Mouse (Mus musculus): ENCODE results near the gene Vmn2r80. TPM values are rescaled to one million over a fixed set of nuclear protein-coding genes. Genes with fewer than 3 reads are reported as not detected.
"Not testable (repeated sequence)": the region's sequence is repeated elsewhere in the genome, so short reads cannot be mapped to it uniquely, and the experiment has no call there.

The Vmn2r80 gene
- not detected in 2 replicates for polyA plus RNA-seq (2015; fragmentation: Nextera tagmentation; extraction: Ambion mirVana)

GRCm38 (mm10) chr10:79148469-79148868 lies at the start of gene Vmn2r80:
Vmn2r80 (plus strand) TSS chr10:79148769.
- not testable (repeated sequence) for H3K9me3 ChIP-seq (ENCODE audit: control insufficient read depth, low read length); H3K27ac ChIP-seq (ENCODE audit: low read length); H3K4me3 ChIP-seq (ENCODE audit: low read length); H3K4me2 ChIP-seq (ENCODE audit: low read depth, low read length); ATAC-seq (ENCODE audit: low read depth); H3K4me1 ChIP-seq (replicated peaks; ENCODE audit: control insufficient read depth, insufficient read depth, low read length); H3K9ac ChIP-seq (ENCODE audit: low read length); H3K27me3 ChIP-seq (ENCODE audit: control insufficient read depth, insufficient read depth, low read depth, low read length); H3K36me3 ChIP-seq (ENCODE audit: control insufficient read depth, insufficient read depth, low read length)
- WGBS, result 49% methylated on average over 4 of the region's 4 CpGs

- Histone ChIP-seq H3K27me3 (ENCODE audit: control insufficient read depth, insufficient read depth, low read depth, low read length) (no peaks in the 10 kb centered on the region), H3K9me3 (ENCODE audit: control insufficient read depth, low read length) (no peaks in the 10 kb centered on the region), H3K4me3 (ENCODE audit: low read length) (no peak overlapping the region), H3K36me3 (ENCODE audit: control insufficient read depth, insufficient read depth, low read length) (no peaks in the 10 kb centered on the region), H3K9ac (ENCODE audit: low read length) (no peak overlapping the region), H3K4me1 (replicated peaks; ENCODE audit: control insufficient read depth, insufficient read depth, low read length) (peaks cover 7% of the 10 kb centered on the region), H3K27ac (ENCODE audit: low read length) (peak overlapping the region; percentile 59), H3K4me2 (ENCODE audit: low read depth, low read length) (no peak overlapping the region)
- ATAC-seq (ENCODE audit: low read depth), result peak; percentile 91
- 27% methylated on average over 8 of the region's 8 CpGs for WGBS
Measured at GRCm38 (mm10) chr10:79106325-79107282, 42.0 kb upstream of the Vmn2r80 start.

- H3K4me2 ChIP-seq (ENCODE audit: low read depth, low read length), result no peak overlapping the region
- 47% methylated on average over 2 of the region's 2 CpGs for WGBS
Measured at GRCm38 (mm10) chr10:79107531-79107930, 41.0 kb upstream of the Vmn2r80 start.

GRCm38 (mm10) chr10:79109156-79109555 lies 39.4 kb upstream of the Vmn2r80 start:
- Histone ChIP-seq H3K4me2 (ENCODE audit: low read depth, low read length) (no peak overlapping the region), H3K36me3 (ENCODE audit: control insufficient read depth, insufficient read depth, low read length) (no peaks in the 10 kb centered on the region), H3K4me1 (replicated peaks; ENCODE audit: control insufficient read depth, insufficient read depth, low read length) (peaks cover 7% of the 10 kb centered on the region), H3K9ac (ENCODE audit: low read length) (no peak overlapping the region), H3K27ac (ENCODE audit: low read length) (no peak overlapping the region), H3K4me3 (ENCODE audit: low read length) (no peak overlapping the region), H3K9me3 (ENCODE audit: control insufficient read depth, low read length) (no peaks in the 10 kb centered on the region), H3K27me3 (ENCODE audit: control insufficient read depth, insufficient read depth, low read depth, low read length) (no peaks in the 10 kb centered on the region)
- no peak for ATAC-seq (ENCODE audit: low read depth)
- 83% methylated on average over 1 of the region's 1 CpGs for WGBS

More at GRCm38 (mm10) chr10:79107531-79107930, 41.0 kb upstream of the Vmn2r80 start:
- peaks cover 7% of the 10 kb centered on the region for H3K4me1 ChIP-seq (replicated peaks; ENCODE audit: control insufficient read depth, insufficient read depth, low read length)
- no peak overlapping the region for H3K4me3 ChIP-seq (ENCODE audit: low read length)
- no peaks in the 10 kb centered on the region for H3K27me3 ChIP-seq (ENCODE audit: control insufficient read depth, insufficient read depth, low read depth, low read length)
- no peaks in the 10 kb centered on the region for H3K9me3 ChIP-seq (ENCODE audit: control insufficient read depth, low read length)
- ATAC-seq (ENCODE audit: low read depth), result no peak
- no peaks in the 10 kb centered on the region for H3K36me3 ChIP-seq (ENCODE audit: control insufficient read depth, insufficient read depth, low read length)
- no peak overlapping the region for H3K9ac ChIP-seq (ENCODE audit: low read length)
- no peak overlapping the region for H3K27ac ChIP-seq (ENCODE audit: low read length)

GRCm38 (mm10) chr10:79110482-79110881 lies 38.1 kb upstream of the Vmn2r80 start:
- Histone ChIP-seq H3K36me3 (ENCODE audit: control insufficient read depth, insufficient read depth, low read length) (no peaks in the 10 kb centered on the region), H3K27ac (ENCODE audit: low read length) (no peak overlapping the region), H3K9me3 (ENCODE audit: control insufficient read depth, low read length) (no peaks in the 10 kb centered on the region), H3K4me3 (ENCODE audit: low read length) (no peak overlapping the region), H3K27me3 (ENCODE audit: control insufficient read depth, insufficient read depth, low read depth, low read length) (no peaks in the 10 kb centered on the region), H3K4me1 (replicated peaks; ENCODE audit: control insufficient read depth, insufficient read depth, low read length) (peaks cover 7% of the 10 kb centered on the region), H3K9ac (ENCODE audit: low read length) (no peak overlapping the region), H3K4me2 (ENCODE audit: low read depth, low read length) (no peak overlapping the region)
- WGBS, result 86% methylated on average over 5 of the region's 5 CpGs
- no peak for ATAC-seq (ENCODE audit: low read depth)

- H3K36me3 ChIP-seq (ENCODE audit: control insufficient read depth, insufficient read depth, low read length), result no peaks in the 10 kb centered on the region
- H3K4me1 ChIP-seq (replicated peaks; ENCODE audit: control insufficient read depth, insufficient read depth, low read length), result peaks cover 3% of the 10 kb centered on the region; the same call in 1 of the 2 replicates
- no peaks in the 10 kb centered on the region for H3K27me3 ChIP-seq (ENCODE audit: control insufficient read depth, insufficient read depth, low read depth, low read length)
- no peaks in the 10 kb centered on the region for H3K9me3 ChIP-seq (ENCODE audit: control insufficient read depth, low read length)
- H3K27ac ChIP-seq (ENCODE audit: low read length), result no peak overlapping the region
- no peak for ATAC-seq (ENCODE audit: low read depth)
- no peak overlapping the region for H3K4me3 ChIP-seq (ENCODE audit: low read length)
- no peak overlapping the region for H3K9ac ChIP-seq (ENCODE audit: low read length)
- no peak overlapping the region for H3K4me2 ChIP-seq (ENCODE audit: low read depth, low read length)
- WGBS, result 63% methylated on average over 1 of the region's 1 CpGs
Measured at GRCm38 (mm10) chr10:79115085-79115484, 33.5 kb upstream of the Vmn2r80 start.

GRCm38 (mm10) chr10:79116125-79116849 lies 32.3 kb upstream of the Vmn2r80 start:
- H3K9ac ChIP-seq (ENCODE audit: low read length), result no peak overlapping the region
- peaks cover 3% of the 10 kb centered on the region; the same call in 1 of the 2 replicates for H3K4me1 ChIP-seq (replicated peaks; ENCODE audit: control insufficient read depth, insufficient read depth, low read length)
- peak overlapping the region; percentile 87 for H3K27ac ChIP-seq (ENCODE audit: low read length)
- no peak overlapping the region; the same call in 1 of the 2 replicates for H3K4me2 ChIP-seq (ENCODE audit: low read depth, low read length)
- no peaks in the 10 kb centered on the region for H3K9me3 ChIP-seq (ENCODE audit: control insufficient read depth, low read length)
- peak; percentile 90 for ATAC-seq (ENCODE audit: low read depth)
- H3K27me3 ChIP-seq (ENCODE audit: control insufficient read depth, insufficient read depth, low read depth, low read length), result no peaks in the 10 kb centered on the region
- no peaks in the 10 kb centered on the region for H3K36me3 ChIP-seq (ENCODE audit: control insufficient read depth, insufficient read depth, low read length)
- no peak overlapping the region for H3K4me3 ChIP-seq (ENCODE audit: low read length)
- 19% methylated on average over 4 of the region's 4 CpGs for WGBS

GRCm38 (mm10) chr10:79151602-79152001 lies 3.0 kb downstream of the Vmn2r80 start:
- H3K9ac ChIP-seq (ENCODE audit: low read length), result no peak overlapping the region
- no peak overlapping the region for H3K27ac ChIP-seq (ENCODE audit: low read length)
- ATAC-seq (ENCODE audit: low read depth), result no peak
- no peak overlapping the region for H3K4me3 ChIP-seq (ENCODE audit: low read length)
- H3K36me3 ChIP-seq (ENCODE audit: control insufficient read depth, insufficient read depth, low read length), result no peaks in the 10 kb centered on the region
- no peaks in the 10 kb centered on the region for H3K27me3 ChIP-seq (ENCODE audit: control insufficient read depth, insufficient read depth, low read depth, low read length)
- no peaks in the 10 kb centered on the region for H3K9me3 ChIP-seq (ENCODE audit: control insufficient read depth, low read length)
- H3K4me2 ChIP-seq (ENCODE audit: low read depth, low read length), result no peak overlapping the region
- H3K4me1 ChIP-seq (replicated peaks; ENCODE audit: control insufficient read depth, insufficient read depth, low read length), result no peaks in the 10 kb centered on the region

GRCm38 (mm10) chr10:79199973-79200372 lies 51.4 kb downstream of the Vmn2r80 start:
- ATAC-seq (ENCODE audit: low read depth); H3K4me2 ChIP-seq (ENCODE audit: low read depth, low read length); H3K4me3 ChIP-seq (ENCODE audit: low read length); H3K9me3 ChIP-seq (ENCODE audit: control insufficient read depth, low read length); H3K4me1 ChIP-seq (replicated peaks; ENCODE audit: control insufficient read depth, insufficient read depth, low read length); H3K9ac ChIP-seq (ENCODE audit: low read length); H3K27me3 ChIP-seq (ENCODE audit: control insufficient read depth, insufficient read depth, low read depth, low read length); H3K36me3 ChIP-seq (ENCODE audit: control insufficient read depth, insufficient read depth, low read length); H3K27ac ChIP-seq (ENCODE audit: low read length): not testable (repeated sequence)
- WGBS, result 89% methylated on average over 1 of the region's 1 CpGs
